Mouse (Mus musculus) T-helper 17 cell (primary cell): Measurements from ENCODE around the gene Cacng6.

Source experiments
- in situ Hi-C, 2 experiments: fragments of 300-600 bp; cut with MboI, MseI; formaldehyde crosslinking; loops; 1 replicate in 1 of 2; 2 replicates in 1 of 2; pipeline ENCODE4 v1.15.1; 2025; ENCODE audit warnings: high pct_unique_total_duplicates in 2 of 2

Gene Cacng6

DNA sequence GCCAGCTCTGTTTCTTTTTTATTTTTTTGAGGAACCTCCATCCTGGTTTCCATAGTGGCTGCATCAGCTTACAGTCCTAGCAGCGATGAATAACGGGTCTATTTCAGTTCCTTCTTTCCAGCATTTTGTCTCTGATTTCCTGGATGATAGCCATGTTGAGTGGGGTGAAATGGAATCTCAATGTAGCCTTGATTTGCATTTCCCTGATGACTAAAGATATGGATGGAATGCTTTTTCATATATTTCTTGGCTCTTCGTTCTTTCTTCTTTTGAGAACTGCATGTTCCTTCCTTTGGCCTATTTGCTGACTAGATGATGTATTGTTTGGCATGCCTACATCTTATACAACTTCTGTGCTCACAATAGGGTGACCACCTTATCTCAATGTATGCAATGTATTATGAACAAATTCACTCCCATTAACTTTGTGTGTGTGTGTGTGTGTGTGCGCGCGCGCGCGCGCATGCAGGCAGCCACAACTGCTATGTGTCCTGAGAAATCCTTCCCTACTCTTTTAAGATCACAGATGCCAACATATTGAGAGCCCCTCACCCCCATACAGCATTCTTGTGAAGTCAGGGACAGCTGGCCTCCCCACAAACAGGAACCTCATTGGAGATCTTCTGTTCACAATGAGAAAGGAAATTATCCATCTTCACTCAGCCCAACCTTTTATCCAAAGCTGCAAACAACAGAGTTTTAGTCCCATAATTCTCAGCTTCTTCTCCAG lies 33.3 kb downstream of the Cacng6 start:
- in situ Hi-C loops: no loop called here

DNA sequence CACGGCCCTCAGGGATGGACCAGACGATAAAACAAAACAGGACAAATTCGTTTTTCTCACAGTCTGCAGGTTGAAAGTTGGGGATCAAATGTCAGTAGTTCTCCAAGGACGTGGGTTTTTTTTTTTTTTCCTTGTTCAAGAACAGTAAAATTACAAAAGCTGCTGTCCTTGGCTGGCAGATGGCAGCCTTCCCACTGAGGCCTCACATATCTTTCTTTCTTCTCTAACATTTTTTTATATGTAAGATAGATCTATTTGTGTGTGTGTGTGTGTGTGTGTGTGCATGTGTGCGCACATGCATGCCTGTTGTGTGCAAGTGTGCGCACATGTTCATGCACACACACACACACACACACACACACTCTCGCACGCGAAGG lies 33.8 kb downstream of the Cacng6 start:
- in situ Hi-C loops: no loop called here

DNA sequence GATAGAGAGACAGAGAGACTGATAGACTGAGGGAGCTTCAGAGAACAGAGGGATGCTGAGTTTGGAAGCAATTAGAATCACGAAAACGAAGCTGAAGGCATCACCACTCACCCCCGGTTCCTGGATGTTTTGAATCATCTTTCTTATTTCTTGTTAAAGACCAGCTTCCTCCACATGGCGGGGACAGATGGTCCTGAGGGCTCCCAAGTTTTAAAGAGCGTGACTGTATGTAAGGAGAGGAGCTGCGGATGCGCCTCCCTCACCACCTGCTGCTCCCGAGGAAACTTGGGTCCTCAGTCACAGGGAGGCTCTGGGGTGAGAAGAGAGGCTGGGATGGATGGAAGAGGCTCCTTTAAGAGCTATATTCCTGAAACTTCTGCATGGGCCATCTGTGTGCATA lies 36.3 kb downstream of the Cacng6 start:
- in situ Hi-C loops: no loop called here

DNA sequence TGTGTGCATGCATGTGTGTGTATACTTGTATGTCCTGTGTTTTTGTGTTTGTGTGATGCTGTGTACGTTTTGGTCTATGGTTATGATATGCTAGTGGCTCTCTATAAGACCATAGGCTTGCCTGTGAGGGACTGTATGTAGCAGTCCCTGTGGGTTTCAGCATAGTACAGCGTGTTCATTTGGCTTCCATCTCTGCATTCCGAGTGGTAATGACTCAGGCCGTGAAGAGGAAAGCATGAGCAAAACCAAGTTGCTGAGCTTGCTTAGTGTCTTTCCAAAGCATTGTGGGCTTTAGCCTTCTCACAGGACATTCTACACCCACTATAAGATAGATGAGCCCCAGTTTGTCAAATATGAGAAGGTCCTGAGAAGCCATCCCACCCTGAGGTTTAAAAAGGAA lies 39.3 kb downstream of the Cacng6 start:
- in situ Hi-C loops: no loop called here

DNA sequence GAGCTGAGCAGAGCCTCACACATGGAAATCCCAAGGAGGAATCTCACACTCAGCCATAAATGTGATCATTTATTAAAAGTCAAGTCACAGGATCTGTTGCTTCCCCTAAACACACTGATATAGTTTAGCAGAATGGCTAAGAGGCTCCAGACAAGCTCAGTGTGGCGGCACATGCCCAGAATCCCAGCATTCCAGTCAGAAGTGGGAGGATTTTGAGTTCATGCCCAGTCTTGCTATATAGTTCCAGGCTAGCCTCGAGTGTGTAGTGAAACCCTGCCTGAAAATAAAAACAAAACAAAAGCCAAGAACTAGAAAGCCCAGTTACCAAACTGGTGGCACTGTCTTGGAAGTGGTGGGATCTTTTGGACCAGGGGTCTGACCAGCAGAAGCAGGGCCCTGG lies 44.6 kb downstream of the Cacng6 start:
- in situ Hi-C loops: no loop called here

DNA sequence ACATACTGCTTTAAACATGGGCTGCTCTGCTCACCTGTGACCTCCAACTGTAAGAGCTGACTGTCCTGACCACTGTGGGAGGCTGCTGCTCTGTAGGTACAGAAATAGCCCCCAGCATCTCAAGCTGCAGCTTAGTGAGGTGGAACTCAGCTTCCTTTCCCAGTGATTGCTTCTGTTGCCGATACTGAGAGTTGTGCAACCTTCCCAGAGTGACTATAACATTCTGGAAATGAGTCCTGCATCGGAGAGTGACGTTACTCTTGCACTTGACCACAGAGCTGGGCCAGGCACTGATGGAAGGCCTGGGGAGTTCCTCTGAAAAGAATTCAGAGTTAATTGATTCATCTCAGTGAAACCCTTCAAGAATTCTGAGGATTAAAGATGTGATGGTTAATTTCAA lies 48.8 kb downstream of the Cacng6 start:
- in situ Hi-C loops: no loop called here

DNA sequence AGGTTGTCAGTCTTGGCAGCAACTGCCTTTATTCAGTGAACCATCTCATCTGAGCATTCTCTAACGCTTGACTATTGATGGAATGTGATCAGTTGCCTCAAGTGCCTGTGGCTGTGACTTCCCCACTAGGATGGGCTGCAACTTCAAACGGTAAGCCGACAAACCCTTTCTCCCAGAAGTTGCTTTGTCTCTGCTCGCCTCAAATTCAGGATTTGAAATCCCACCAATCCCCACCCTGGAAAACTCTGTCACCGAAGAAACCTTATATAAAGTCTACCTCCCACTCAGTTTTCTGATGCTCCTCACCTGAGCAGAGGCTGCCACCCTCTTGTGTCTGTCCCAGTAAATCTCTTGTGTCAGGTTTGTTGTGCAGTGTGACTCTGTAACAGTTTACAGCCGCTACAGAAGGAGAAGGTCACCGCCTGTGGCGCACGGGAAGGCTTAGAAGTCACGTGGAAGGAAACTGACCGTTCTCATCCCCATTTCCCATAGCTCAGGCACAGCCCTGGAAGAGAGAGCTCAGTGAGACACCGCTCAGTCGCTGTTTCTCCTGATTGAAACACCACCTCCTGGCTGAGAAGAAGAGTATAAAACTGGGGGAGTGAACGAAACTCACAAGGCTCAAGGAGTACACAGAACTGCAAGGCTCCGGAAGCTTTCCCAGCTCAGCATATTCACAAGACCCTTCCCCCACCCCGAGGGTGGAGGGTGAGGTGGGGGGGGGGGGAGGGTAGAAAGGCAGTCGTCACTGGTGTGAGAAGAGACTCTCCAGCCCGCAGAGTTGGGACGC lies 50.5 kb downstream of the Cacng6 start:
- in situ Hi-C loops: loop anchor here (25.0 kb wide), 2 partner anchors 388 to 1138 kb away; partner anchors contain the start of gene Ptprh (in 1 of the 2)

DNA sequence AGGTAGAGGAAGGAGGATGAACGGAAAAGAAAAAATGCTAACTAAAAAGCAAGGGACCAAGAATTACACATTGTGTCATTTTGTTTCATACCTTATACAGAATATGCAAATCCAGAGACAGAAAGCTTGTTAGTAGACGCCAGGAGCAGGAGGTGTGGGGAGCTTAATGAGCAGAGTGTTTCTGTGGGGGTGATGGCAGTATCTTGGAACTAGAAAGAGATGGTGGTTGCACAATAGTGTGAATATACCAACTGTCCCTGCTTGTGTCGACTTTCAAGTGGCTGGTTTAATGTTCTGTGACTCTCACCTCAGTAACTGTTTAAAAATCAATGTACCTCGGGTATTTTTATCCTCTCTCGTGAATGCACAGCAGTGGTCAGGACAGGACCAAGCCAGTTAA lies 52.7 kb downstream of the Cacng6 start:
- in situ Hi-C loops: loop anchor here (25.0 kb wide), 2 partner anchors 386 to 1136 kb away; partner anchors contain the start of gene Ptprh (in 1 of the 2)

DNA sequence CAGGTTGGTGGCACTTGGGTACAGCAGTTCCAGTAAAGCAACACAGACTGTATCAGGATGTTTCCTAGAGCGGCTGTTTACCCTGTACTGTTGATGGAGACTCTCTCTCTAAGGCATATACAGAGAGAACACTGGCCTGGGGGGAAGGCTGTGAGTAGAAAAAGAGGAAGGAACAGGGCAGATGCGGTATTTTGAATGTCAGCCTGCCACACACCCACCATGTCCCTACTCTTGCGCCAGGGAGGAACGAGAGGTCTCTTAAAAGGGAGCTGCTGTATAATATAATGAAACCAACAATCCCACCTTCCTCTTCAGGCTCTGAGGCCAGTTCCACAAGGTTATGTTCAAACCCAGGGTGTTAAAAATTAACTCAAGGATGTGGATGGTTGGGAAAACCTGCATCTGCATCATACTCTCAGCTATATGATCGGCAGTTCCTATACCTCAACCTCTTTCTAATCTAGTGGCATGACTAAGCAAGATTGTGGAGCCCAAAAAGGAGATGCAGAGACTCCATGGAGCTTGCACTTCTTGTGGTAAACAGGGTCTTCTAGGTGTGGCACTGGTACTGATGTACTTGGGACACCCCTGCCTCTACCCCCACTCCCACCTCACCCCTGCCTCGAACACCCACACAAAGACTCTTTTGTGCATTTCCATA lies 58.1 kb downstream of the Cacng6 start:
- in situ Hi-C loops: loop anchor here (25.0 kb wide), 2 partner anchors 380 to 1130 kb away; partner anchors contain the start of gene Ptprh (in 1 of the 2)
